Mouse (Mus musculus) common myeloid progenitor, adult 5-6 weeks (primary cell): ENCODE measurements around the gene Gm16253. TPM values are rescaled to one million over a fixed set of nuclear protein-coding genes. Genes with fewer than 3 reads are reported as not detected.
A peak's percentile ranks its signal among the peaks of the same experiment; 100 is the strongest.

Experiments used
- ATAC-seq: replicated peaks from 2 replicates; pipeline ENCODE4 v1.8.0; 2016; ENCODE audit warnings: low read depth, mild to moderate bottlenecking, moderate TSS enrichment, inconsistent platforms; ENCODE audit not compliant: poor library complexity, severe bottlenecking
- total RNA-seq: library from RNA; stranded (forward); fragments of 200-1000, 187-1606 nt; gene quantifications from 2 replicates; pipeline ENCODE4 v1.2.3, GENCODE M21; 2017

Gm16253 gene
- total RNA-seq, 1 experiment from 2014 or later, result not detected

GRCm38 (mm10) chr3:96556651-96557635 is 19.8 kb upstream of the Gm16253 start:
- no peak for ATAC-seq

GRCm38 (mm10) chr3:96557694-96558093 is 19.1 kb upstream of the Gm16253 start, which contains the start of gene Txnip:
Gene Txnip (plus strand): TSS chr3:96557957.
- ATAC-seq, result peak; percentile 88

- ATAC-seq, result no peak
Measured at GRCm38 (mm10) chr3:96558159-96558558, 18.6 kb upstream of the Gm16253 start.

DNA sequence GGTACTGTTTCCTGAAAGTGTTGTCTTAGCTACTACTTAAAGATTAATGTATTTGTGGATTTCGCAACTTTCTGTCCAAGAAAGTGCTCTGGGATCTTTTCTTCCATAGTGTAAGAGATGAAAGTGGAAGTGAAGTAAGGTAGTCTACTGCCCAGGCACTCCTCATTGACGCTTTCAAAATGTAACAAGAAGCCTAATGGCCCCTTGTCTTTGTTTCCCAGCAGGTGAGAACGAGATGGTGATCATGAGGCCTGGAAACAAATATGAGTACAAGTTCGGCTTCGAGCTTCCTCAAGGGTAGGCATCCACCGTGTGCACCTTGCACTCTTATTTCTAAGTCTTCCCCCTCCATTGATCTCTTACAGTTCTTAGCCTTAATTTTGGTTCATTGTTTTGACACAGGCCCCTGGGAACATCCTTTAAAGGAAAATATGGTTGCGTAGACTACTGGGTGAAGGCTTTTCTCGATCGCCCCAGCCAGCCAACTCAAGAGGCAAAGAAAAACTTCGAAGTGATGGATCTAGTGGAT is 18.1 kb upstream of the Gm16253 start:
- ATAC-seq, result no peak

GRCm38 (mm10) chr3:96559398-96559910 is 17.3 kb upstream of the Gm16253 start:
- ATAC-seq, result no peak

DNA sequence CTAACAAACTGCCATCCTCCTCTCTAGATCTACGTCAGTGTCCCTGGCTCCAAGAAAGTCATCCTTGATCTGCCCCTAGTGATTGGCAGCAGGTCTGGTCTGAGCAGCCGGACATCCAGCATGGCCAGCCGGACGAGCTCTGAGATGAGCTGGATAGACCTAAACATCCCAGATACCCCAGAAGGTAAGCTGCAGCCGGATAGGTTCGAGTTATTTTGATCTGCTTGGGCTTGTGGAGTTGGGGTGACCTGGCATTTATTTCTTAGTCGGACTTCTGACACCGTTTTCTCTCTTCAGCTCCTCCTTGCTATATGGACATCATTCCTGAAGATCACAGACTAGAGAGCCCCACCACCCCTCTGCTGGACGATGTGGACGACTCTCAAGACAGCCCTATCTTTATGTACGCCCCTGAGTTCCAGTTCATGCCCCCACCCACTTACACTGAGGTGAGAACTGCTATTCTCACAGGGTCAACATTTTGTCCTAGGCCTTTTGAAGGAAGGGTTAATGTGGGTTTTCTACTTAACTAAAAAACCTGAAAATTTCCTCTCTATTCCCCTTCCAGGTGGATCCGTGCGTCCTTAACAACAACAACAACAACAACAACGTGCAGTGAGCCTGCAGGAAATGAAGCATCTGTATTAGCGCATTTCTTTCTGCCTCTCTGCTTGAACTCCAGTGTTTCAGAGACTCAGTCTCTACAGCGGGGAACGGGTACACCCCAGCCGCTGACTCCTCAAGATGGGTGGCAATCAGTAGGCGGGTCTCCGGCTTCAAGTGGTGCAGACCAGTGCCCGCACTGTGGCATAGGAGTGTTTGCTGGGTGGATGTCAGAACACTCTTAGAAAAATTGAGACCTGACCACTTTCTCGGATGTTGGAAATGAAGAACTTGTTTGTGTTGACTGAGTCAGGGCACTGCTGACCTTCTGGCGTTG is 16.6 kb upstream of the Gm16253 start:
- no peak for ATAC-seq

DNA sequence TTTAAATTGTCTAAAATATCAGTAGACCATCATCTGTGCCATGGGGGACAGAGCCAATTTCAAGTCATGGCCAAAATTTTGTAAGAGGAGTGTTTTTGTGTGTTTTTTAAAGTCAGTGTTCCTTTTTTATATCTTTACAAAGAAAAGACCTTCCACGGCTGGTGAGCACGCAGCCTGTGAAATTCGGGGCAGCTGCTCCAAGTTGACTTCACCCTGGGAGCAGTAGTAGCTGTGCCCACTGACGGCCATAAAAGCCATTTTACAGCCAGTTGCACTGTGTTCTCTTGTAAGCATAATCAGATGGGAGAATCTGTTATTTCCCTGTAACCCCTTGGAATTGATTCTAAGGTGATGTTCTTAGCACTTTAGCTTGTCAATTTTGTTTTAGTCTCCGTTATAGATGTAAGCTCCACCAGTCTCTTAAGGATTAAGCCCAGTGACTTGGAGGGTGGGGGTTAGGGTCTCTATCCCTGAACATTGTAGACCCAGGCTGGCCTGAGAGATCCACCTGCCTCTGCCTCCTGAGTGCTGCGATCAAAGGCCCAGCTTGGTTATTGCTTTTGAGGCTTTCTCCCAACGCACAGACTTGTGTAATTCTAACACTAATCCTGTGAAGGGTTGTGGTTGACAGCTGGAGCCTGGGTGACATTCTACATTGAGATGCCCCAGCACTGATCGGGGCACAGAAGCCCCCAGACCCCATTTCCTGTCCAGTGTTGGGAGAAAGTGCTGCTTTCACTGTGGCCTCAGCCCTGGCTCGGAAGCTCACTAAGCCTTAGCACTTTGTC is 15.7 kb upstream of the Gm16253 start:
- ATAC-seq, result no peak

- no peak for ATAC-seq
Measured at GRCm38 (mm10) chr3:96561946-96562681, 14.7 kb upstream of the Gm16253 start.

- ATAC-seq, result no peak
Measured at GRCm38 (mm10) chr3:96563267-96563666, 13.5 kb upstream of the Gm16253 start.

DNA sequence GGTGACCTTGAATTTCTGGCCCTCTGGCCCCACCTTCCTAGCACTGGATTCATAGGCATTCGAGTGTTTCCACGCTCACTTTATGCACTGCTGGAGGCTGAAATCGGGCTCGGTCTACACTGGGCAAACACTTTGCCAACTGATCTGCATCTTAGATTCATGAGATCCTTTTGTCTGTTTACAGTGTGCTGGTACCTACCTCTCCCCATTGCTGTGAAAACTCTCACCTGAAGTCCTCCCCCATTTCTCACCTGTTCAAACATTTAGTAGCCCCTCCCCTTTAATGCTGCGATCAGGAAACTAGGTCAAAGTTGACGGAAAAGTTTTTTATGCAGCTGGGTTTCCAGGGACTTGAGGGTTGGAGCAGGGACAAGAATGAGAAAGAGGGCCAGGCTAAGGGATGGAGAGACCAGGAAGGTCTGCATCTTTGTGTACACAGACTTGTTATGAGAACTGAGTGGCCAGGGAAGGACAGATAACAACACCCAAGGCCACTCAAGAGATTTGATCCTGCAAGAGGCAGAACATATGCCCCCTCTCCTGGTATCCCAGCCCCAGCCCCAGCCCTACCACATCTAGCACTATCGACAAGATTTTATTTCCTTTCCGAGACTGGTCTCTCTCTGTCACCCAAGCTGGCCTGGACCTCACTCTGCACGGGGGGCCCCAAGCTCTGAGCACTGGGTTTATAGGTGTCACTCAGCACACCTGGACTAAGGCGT is 12.7 kb upstream of the Gm16253 start:
- ATAC-seq, result peak; percentile 19

GRCm38 (mm10) chr3:96564633-96565032 is 12.2 kb upstream of the Gm16253 start:
- peak; percentile 89 for ATAC-seq

GRCm38 (mm10) chr3:96565105-96565504 is 11.7 kb upstream of the Gm16253 start:
- ATAC-seq, result no peak

- ATAC-seq, result no peak
Measured at GRCm38 (mm10) chr3:96566661-96567450, 9.9 kb upstream of the Gm16253 start.

- ATAC-seq, result no peak
Measured at GRCm38 (mm10) chr3:96568605-96569004, 8.2 kb upstream of the Gm16253 start.

GRCm38 (mm10) chr3:96569506-96569905 is 7.3 kb upstream of the Gm16253 start:
- ATAC-seq, result no peak

DNA sequence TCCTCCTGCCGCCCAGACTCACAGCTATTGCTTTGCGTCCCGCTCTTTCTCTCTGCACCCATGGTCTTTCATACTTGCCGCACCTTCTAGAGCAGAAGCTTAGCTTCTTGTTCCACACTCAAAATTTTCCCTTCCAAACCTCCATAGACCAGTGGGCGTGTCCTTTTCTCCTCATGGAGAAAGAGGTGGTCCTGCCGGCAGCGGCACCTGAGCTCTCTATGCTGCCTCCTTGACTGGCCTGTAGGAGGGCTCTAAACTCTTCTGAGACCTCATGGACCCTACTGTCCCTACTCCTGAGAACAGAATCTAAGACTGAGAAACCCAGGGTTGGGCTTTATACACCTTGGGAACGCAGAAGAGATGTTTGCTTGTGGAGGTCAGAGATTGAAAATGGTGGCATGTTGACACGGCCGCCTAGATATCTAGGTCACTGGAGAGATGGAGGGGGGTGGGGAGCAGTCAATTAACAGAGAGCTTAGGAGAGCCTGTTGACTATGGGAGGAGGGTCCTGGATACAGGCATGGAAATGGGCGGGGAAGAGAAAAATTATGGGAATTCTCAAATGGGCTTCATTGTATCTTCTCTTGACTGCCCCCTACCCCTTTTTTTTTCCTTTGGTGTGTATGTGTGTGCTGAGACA is 6.7 kb upstream of the Gm16253 start:
- no peak for ATAC-seq

DNA sequence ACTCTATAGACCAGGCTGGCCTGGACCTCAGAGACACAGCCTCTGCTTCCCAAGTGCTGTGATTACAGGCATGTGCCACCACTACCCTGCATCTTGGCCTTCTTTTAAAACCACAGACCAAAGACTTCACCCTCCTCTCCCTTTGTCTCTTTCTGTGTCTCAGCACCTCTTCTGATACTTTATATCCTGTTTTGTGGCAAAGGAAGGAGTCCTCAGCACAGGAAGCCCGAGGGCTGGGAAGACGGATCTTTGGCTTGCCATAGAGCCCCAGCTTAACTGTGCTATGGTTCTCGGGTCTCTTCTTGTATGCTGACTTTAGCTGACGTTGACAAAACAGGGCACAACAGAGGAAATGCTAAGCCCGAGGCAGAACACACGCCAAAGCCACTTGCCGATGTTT is 6.1 kb upstream of the Gm16253 start:
- no peak for ATAC-seq
